9 mouse cellular contexts compared by ENCODE assay signal in the genomic region with DNA sequence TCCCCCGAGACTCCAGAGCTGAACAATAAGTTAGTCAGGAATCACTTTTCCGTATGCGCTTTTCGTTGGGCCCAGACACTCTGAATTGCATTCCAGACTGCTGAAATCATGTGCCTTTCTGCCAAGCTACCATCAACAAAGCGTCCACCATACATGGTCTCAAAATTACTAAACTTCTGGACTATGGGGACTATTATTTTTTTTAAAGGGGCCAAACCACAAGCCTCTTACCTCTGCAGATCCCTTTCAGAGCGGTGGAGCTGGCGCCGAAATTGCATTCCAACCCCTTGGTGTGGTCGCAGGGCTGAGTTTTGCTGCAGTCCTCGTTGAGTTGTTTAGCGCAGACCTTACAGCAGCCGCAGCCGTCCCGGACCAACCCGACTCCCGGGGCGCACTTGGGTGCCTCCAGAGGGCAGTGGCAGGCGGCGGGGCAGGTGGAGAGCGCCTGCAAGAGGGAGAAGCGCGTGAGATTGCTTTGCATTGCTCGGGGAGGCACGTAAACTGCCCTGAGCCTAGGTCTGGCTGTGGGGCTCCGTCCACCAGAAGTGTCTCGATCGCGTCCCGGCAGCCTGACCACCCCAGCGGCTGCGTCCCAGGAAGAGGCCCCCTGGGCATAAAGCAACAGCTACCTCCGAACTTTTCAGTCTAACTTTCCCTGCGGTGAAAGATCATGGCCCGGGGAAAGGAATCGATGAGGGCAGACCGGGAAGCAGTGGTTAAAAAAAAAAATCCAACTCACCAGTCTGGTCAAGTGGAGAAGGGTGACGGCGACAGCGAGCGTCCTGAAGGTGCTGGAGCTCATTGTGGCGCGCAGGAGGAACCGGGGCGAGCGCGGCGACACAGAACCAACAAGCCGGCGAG. TPM values are rescaled to one million over a fixed set of nuclear protein-coding genes. Genes with fewer than 3 reads are reported as not detected.
A peak's percentile ranks its signal among the peaks of the same experiment; 100 is the strongest.
DNase-seq lines count a peak whose midpoint lies in the region; ATAC-seq and TF ChIP-seq lines count a peak whose summit lies in the region.
"Had no signal": no experiment of that assay in that cellular context is flagged by ENCODE, and none has a peak within 500 bp of the region (broad histone marks: within the 10 kb centered on the region; RNA-seq: fewer than 3 reads in every experiment).

No protein-coding gene starts in this region.

- no peak for DNase-seq in layer of hippocampus, adult 2 months (ENCODE audit: low spot score in 2 of 2)
- no peak for DNase-seq in layer of hippocampus, postnatal 14 days (ENCODE audit: low spot score in 2 of 2)
- peak; percentile 68 for DNase-seq in embryonic facial prominence, embryonic 11.5 days (ENCODE audit: low spot score)
- DNase-seq in lung, postnatal 25 days (ENCODE audit: low spot score): peak; percentile 57
- DNase-seq in thymus, adult 18-20 months: no peak

- no peaks in the 10 kb centered on the region for H3K27me3 ChIP-seq in embryonic facial prominence, embryonic 11.5 days (ENCODE audit: control insufficient read depth, insufficient read depth, low read length)
- H3K27me3 ChIP-seq in heart, embryonic 12.5 days (replicated peaks): no peaks in the 10 kb centered on the region
- no peaks in the 10 kb centered on the region for H3K27me3 ChIP-seq in kidney, embryonic 16.5 days (ENCODE audit: insufficient read depth, low read length)
- no peaks in the 10 kb centered on the region; the same call in 1 of the 2 replicates for H3K27me3 ChIP-seq in stomach, embryonic 16.5 days (ENCODE audit: control insufficient read depth, insufficient read depth, low read length)

- TF ChIP-seq CTCF in layer of hippocampus, adult 2 months (conservative IDR thresholded peaks at IDR 0.05): peak; percentile 56

- no peak for ATAC-seq in embryonic facial prominence, embryonic 11.5 days (replicated peaks; ENCODE audit: insufficient number of reproducible peaks, low FRiP score, low TSS enrichment, low read depth)
- ATAC-seq in heart, embryonic 12.5 days (ENCODE audit: insufficient number of reproducible peaks, low FRiP score): peak; percentile 19; the same call in 1 of the 2 replicates
- peak; percentile 14; the same call in 1 of the 2 replicates for ATAC-seq in kidney, embryonic 16.5 days (ENCODE audit: low FRiP score, low TSS enrichment)
- ATAC-seq in stomach, embryonic 16.5 days (ENCODE audit: insufficient read depth, low FRiP score): no peak

- H3K4me1 ChIP-seq in embryonic facial prominence, embryonic 11.5 days (ENCODE audit: control insufficient read depth, insufficient read depth, low read length): peaks cover 2% of the 10 kb centered on the region
- peaks cover 39% of the 10 kb centered on the region for H3K4me1 ChIP-seq in heart, embryonic 12.5 days (replicated peaks)
- peaks cover 48% of the 10 kb centered on the region for H3K4me1 ChIP-seq in kidney, embryonic 16.5 days (ENCODE audit: insufficient read depth, low read length)
- peaks cover 16% of the 10 kb centered on the region for H3K4me1 ChIP-seq in stomach, embryonic 16.5 days (ENCODE audit: control insufficient read depth, insufficient read depth, low read length)

- under 1% methylated on average over 49 of the region's 49 CpGs for WGBS in embryonic facial prominence, embryonic 11.5 days
- WGBS in heart, embryonic 12.5 days: under 1% methylated on average over 48 of the region's 49 CpGs
- under 1% methylated on average over 49 of the region's 49 CpGs for WGBS in kidney, embryonic 16.5 days
- WGBS in stomach, embryonic 16.5 days: 1% methylated on average over 49 of the region's 49 CpGs

- no peaks in the 10 kb centered on the region for H3K36me3 ChIP-seq in embryonic facial prominence, embryonic 11.5 days (replicated peaks; ENCODE audit: control insufficient read depth, insufficient read depth, low read depth, low read length)
- peaks cover 19% of the 10 kb centered on the region for H3K36me3 ChIP-seq in heart, embryonic 12.5 days
- H3K36me3 ChIP-seq in kidney, embryonic 16.5 days (ENCODE audit: insufficient read depth, low read length): peaks cover 10% of the 10 kb centered on the region; the same call in 1 of the 2 replicates
- no peaks in the 10 kb centered on the region; the same call in 1 of the 2 replicates for H3K36me3 ChIP-seq in stomach, embryonic 16.5 days (ENCODE audit: control insufficient read depth, insufficient read depth, low read length)
- H3K36me3 ChIP-seq: G1E had no signal

- peak overlapping the region; percentile 85 for H3K9ac ChIP-seq in embryonic facial prominence, embryonic 11.5 days (replicated peaks; ENCODE audit: low read length)
- peak overlapping the region; percentile 87 for H3K9ac ChIP-seq in heart, embryonic 12.5 days
- H3K9ac ChIP-seq in kidney, embryonic 16.5 days (replicated peaks; ENCODE audit: low read length): peak overlapping the region; percentile 90
- peak overlapping the region; percentile 83 for H3K9ac ChIP-seq in stomach, embryonic 16.5 days (ENCODE audit: low read length)

- peak overlapping the region; percentile 77 for H3K27ac ChIP-seq in layer of hippocampus, adult 2 months
- H3K27ac ChIP-seq in embryonic facial prominence, embryonic 11.5 days (replicated peaks; ENCODE audit: low read depth, low read length): peak overlapping the region; percentile 80
- peak overlapping the region; percentile 97 for H3K27ac ChIP-seq in heart, embryonic 12.5 days (ENCODE audit: poor library complexity, severe bottlenecking)
- H3K27ac ChIP-seq in kidney, embryonic 16.5 days (ENCODE audit: low read length): peak overlapping the region; percentile 89
- H3K27ac ChIP-seq in stomach, embryonic 16.5 days (ENCODE audit: low read length): peak overlapping the region; percentile 95

- peak overlapping the region; percentile 79 for H3K4me2 ChIP-seq in embryonic facial prominence, embryonic 11.5 days (ENCODE audit: low read depth, low read length)
- peak overlapping the region; percentile 89 for H3K4me2 ChIP-seq in heart, embryonic 12.5 days
- H3K4me2 ChIP-seq in kidney, embryonic 16.5 days (replicated peaks; ENCODE audit: low read depth, low read length): peak overlapping the region; percentile 90
- H3K4me2 ChIP-seq in stomach, embryonic 16.5 days (ENCODE audit: low read depth, low read length): peak overlapping the region; percentile 86

- H3K4me3 ChIP-seq in layer of hippocampus, adult 2 months: peak overlapping the region; percentile 56
- H3K4me3 ChIP-seq in embryonic facial prominence, embryonic 11.5 days (ENCODE audit: low read depth, low read length): peak overlapping the region; percentile 75
- peak overlapping the region; percentile 67 for H3K4me3 ChIP-seq in heart, embryonic 12.5 days
- H3K4me3 ChIP-seq in kidney, embryonic 16.5 days (ENCODE audit: low read length): peak overlapping the region; percentile 81
- H3K4me3 ChIP-seq in stomach, embryonic 16.5 days (replicated peaks; ENCODE audit: low read length): peak overlapping the region; percentile 64

- H3K9me3 ChIP-seq in embryonic facial prominence, embryonic 11.5 days (replicated peaks; ENCODE audit: control insufficient read depth, low read length): no peaks in the 10 kb centered on the region
- no peaks in the 10 kb centered on the region for H3K9me3 ChIP-seq in heart, embryonic 12.5 days (replicated peaks)
- H3K9me3 ChIP-seq in kidney, embryonic 16.5 days (ENCODE audit: low read length): no peaks in the 10 kb centered on the region
- no peaks in the 10 kb centered on the region for H3K9me3 ChIP-seq in stomach, embryonic 16.5 days (replicated peaks; ENCODE audit: control insufficient read depth, low read length)

RNA-seq across cellular contexts. Expression of a gene that starts 0.6 kb away (rescaled TPM):
- 1 to 10 TPM; 3.6 to 4.0 TPM for total RNA-seq in layer of hippocampus, adult 2 months (2021)
- total RNA-seq in layer of hippocampus, postnatal 14 days (2021): 1 to 10 TPM; 7.8 TPM
- 28.9 and 29.6 TPM in 2 replicates for polyA plus RNA-seq in embryonic facial prominence, embryonic 11.5 days (2014; fragmentation: Nextera tagmentation; extraction: Ambion mirVana)
- 93.5 and 100 TPM in 2 replicates for polyA plus RNA-seq in heart, embryonic 12.5 days (2016; fragmentation: Nextera tagmentation; extraction: Ambion mirVana)
- 78.3 and 81.5 TPM in 2 replicates for polyA plus RNA-seq in kidney, embryonic 16.5 days (2015; fragmentation: Nextera tagmentation; extraction: Ambion mirVana)
- 50.4 and 52.6 TPM in 2 replicates for polyA plus RNA-seq in stomach, embryonic 16.5 days (2015; fragmentation: Nextera tagmentation; extraction: Ambion mirVana)
- total RNA-seq: G1E had no signal
- polyA plus RNA-seq: G1E had no signal

Comparison
In these comparisons a context has a peak if more than half of its experiments do, and no peak if none do; other contexts are left out.
1. DNase-seq: peak in embryonic facial prominence, embryonic 11.5 days (single experiment) and lung, postnatal 25 days (single experiment); none in layer of hippocampus, adult 2 months (0 of 2), layer of hippocampus, postnatal 14 days (0 of 2) and thymus, adult 18-20 months (0 of 2).
2. ATAC-seq: peak in heart, embryonic 12.5 days (single experiment) and kidney, embryonic 16.5 days (single experiment); none in embryonic facial prominence, embryonic 11.5 days (single experiment) and stomach, embryonic 16.5 days (single experiment).
3. Peak in every context shown above with its lines, with median percentiles within 50 percentile points of each other: H3K27ac ChIP-seq, H3K4me3 ChIP-seq, H3K4me2 ChIP-seq and H3K9ac ChIP-seq.